Mouse (Mus musculus): Measurements from ENCODE around the gene Lrrn4cl. TPM values are rescaled to one million over a fixed set of nuclear protein-coding genes. Genes with fewer than 3 reads are reported as not detected.

Lrrn4cl gene
- polyA plus RNA-seq, 1 experiment from 2014 or later, result 1.1 TPM

GRCm38 (mm10) chr19:8870838-8871237 is 20.3 kb downstream of the Lrrn4cl start:
- Histone ChIP-seq H3K27ac (peak overlapping the region; percentile 79), H3K9me3 (no peaks in the 10 kb centered on the region), H3K36me3 (replicated peaks) (peaks cover 24% of the 10 kb centered on the region), H3K4me3 (peak overlapping the region; percentile 93), H3K9ac (peak overlapping the region; percentile 97), H3K4me2 (peak overlapping the region; percentile 91), H3K4me1 (peaks cover 15% of the 10 kb centered on the region), H3K27me3 (replicated peaks) (no peaks in the 10 kb centered on the region)
- ATAC-seq (replicated peaks), result peak; percentile 64
- WGBS, result 66% methylated on average over 9 of the region's 9 CpGs

- Histone ChIP-seq H3K4me2 (peak within 1 kb of the TSS; percentile 91), H3K9me3 (no peaks in the 10 kb centered on the region), H3K9ac (peak within 1 kb of the TSS; percentile 97), H3K27me3 (replicated peaks) (no peaks in the 10 kb centered on the region), H3K27ac (peak within 1 kb of the TSS; percentile 79), H3K4me1 (peaks cover 15% of the 10 kb centered on the region), H3K4me3 (peak within 1 kb of the TSS; percentile 93), H3K36me3 (replicated peaks) (peaks cover 27% of the 10 kb centered on the region)
- under 1% methylated on average over 58 of the region's 59 CpGs for WGBS
- peak; percentile 98 for ATAC-seq (replicated peaks)
Measured at GRCm38 (mm10) chr19:8871267-8872186, 21.0 kb downstream of the Lrrn4cl start, which contains the start of gene Ubxn1. TSS of gene Ubxn1 (plus strand) at chr19:8871496.

GRCm38 (mm10) chr19:8872266-8872840 is 21.8 kb downstream of the Lrrn4cl start:
- H3K4me2 ChIP-seq, result peak overlapping the region; percentile 91
- H3K4me3 ChIP-seq, result peak overlapping the region; percentile 93
- peaks cover 15% of the 10 kb centered on the region for H3K4me1 ChIP-seq
- H3K36me3 ChIP-seq (replicated peaks), result peaks cover 28% of the 10 kb centered on the region
- no peaks in the 10 kb centered on the region for H3K27me3 ChIP-seq (replicated peaks)
- H3K9me3 ChIP-seq, result no peaks in the 10 kb centered on the region
- peak overlapping the region; percentile 97 for H3K9ac ChIP-seq
- no peak overlapping the region for H3K27ac ChIP-seq
- WGBS, result 84% methylated on average over 10 of the region's 10 CpGs
- ATAC-seq (replicated peaks), result no peak

- Histone ChIP-seq H3K4me1 (peaks cover 23% of the 10 kb centered on the region), H3K36me3 (replicated peaks) (peaks cover 28% of the 10 kb centered on the region), H3K27me3 (replicated peaks) (no peaks in the 10 kb centered on the region), H3K4me2 (no peak overlapping the region), H3K4me3 (no peak overlapping the region), H3K9me3 (no peaks in the 10 kb centered on the region), H3K27ac (no peak overlapping the region), H3K9ac (no peak overlapping the region)
- 93% methylated on average over 7 of the region's 7 CpGs for WGBS
- ATAC-seq (replicated peaks), result no peak
Measured at GRCm38 (mm10) chr19:8875031-8875430, 24.5 kb downstream of the Lrrn4cl start.

DNA sequence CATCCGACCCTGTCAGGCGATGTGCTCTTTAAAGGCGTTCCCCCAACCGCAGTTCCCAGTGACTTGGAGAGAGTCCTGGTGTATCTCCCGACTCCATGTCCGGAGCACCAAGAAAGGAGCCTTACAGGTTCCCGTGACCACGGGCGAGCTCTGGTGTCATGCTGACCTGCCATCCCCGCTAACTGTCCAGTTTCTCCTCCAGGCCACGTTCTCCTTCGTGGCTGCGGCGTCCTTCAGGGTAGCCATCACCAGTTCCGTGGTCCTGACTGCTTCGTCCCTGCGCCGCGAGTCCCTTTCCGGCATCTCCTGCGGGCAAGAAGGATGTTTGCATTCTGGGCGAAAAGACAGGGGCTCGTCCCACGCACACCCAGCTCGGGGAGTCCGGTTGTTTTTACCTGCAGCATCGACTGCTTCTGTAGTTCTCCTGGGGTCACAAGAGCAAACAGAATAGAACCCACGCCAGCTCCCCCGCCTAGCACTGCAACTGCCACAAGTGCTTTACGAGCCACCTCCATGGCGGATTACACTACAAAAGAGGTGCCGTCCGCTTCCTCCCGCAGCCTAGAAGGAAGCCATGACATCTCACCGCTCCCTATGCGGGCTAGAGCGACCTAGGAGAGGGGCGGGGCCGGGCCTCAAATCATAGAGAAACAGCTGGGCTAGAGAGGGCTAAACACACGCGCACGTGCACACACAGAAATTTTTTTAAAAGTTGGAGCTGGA is 29.9 kb downstream of the Lrrn4cl start, which contains the start of gene Uqcc3:
Gene Uqcc3, minus strand, starts transcription at position 613 of the 723 bp plus-strand sequence.
- H3K4me2 ChIP-seq, result peak within 1 kb of the TSS; percentile 76
- WGBS, result under 1% methylated on average over 42 of the region's 42 CpGs
- no peaks in the 10 kb centered on the region for H3K9me3 ChIP-seq
- peak; percentile 98 for ATAC-seq (replicated peaks)
- peak within 1 kb of the TSS; percentile 79 for H3K9ac ChIP-seq
- peaks cover 15% of the 10 kb centered on the region for H3K4me1 ChIP-seq
- no peaks in the 10 kb centered on the region for H3K27me3 ChIP-seq (replicated peaks)
- H3K4me3 ChIP-seq, result peak within 1 kb of the TSS; percentile 65
- H3K36me3 ChIP-seq (replicated peaks), result peaks cover 6% of the 10 kb centered on the region; the same call in 1 of the 2 replicates
- peak within 1 kb of the TSS; percentile 84 for H3K27ac ChIP-seq

- Histone ChIP-seq H3K4me1 (peaks cover 15% of the 10 kb centered on the region), H3K27ac (peak overlapping the region; percentile 84; the same call in 1 of the 2 replicates), H3K36me3 (replicated peaks) (0 out of 2 replicates have a peak, but pooled peaks cover 4% of the 10 kb centered on the region), H3K4me3 (peak overlapping the region; percentile 65), H3K9me3 (no peaks in the 10 kb centered on the region), H3K27me3 (replicated peaks) (no peaks in the 10 kb centered on the region), H3K9ac (peak overlapping the region; percentile 79), H3K4me2 (peak overlapping the region; percentile 76)
- ATAC-seq (replicated peaks), result peak; percentile 26; the same call in 1 of the 2 replicates
- 9% methylated on average over 3 of the region's 3 CpGs for WGBS
Measured at GRCm38 (mm10) chr19:8881034-8881392, 30.4 kb downstream of the Lrrn4cl start.

- Histone ChIP-seq H3K9me3 (no peaks in the 10 kb centered on the region), H3K9ac (no peak within 1 kb of the TSS), H3K4me1 (peaks cover 22% of the 10 kb centered on the region), H3K27me3 (replicated peaks) (no peaks in the 10 kb centered on the region), H3K36me3 (replicated peaks) (no peaks in the 10 kb centered on the region), H3K4me2 (no peak within 1 kb of the TSS), H3K4me3 (no peak within 1 kb of the TSS), H3K27ac (no peak within 1 kb of the TSS)
- WGBS, result 71% methylated on average over 3 of the region's 3 CpGs
- ATAC-seq (replicated peaks), result no peak
Measured at GRCm38 (mm10) chr19:8883616-8884015, 33.0 kb downstream of the Lrrn4cl start, which contains the start of the genes Lbhd1 and Gm49403. TSS of gene Lbhd1 (plus strand) at chr19:8883732. TSS of gene Gm49403 (plus strand) at chr19:8883930.

DNA sequence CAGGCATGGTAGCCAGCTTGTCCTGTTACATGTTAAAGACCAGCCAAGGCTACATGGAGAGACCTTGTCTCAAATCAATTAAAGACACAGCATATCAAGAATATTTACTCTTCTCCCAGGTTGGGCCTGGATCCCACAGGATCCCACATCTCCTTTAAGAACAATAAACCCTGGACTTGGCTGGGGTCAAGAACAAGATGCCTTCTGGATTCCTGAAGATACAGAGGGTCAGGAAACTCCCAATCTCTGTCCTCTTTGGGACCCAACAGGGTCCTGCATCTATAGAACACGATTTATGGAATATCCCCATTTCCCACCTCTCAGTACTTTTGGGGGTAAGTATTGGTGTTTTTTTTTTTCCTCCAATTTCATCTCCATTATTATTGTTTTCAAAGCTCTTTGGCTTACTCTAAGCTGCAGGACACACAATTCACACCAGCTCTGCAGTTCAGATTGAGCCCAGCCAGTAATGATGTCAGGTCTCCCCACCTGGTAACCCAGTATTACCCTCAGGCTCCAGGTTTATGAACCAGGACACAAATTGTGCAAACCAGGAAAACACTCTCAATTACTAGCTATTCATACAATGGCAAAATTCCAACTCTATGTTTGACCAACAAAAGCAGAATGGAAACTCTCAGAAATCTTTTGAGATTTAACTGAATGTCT is 36.5 kb downstream of the Lrrn4cl start:
- peaks cover 15% of the 10 kb centered on the region for H3K4me1 ChIP-seq
- no peak for ATAC-seq (replicated peaks)
- H3K27me3 ChIP-seq (replicated peaks), result no peaks in the 10 kb centered on the region
- 0 out of 2 replicates have a peak, but pooled peaks cover 6% of the 10 kb centered on the region for H3K36me3 ChIP-seq (replicated peaks)
- WGBS, result 47% methylated on average over 1 of the region's 1 CpGs
- H3K4me3 ChIP-seq, result no peak overlapping the region
- no peak overlapping the region for H3K9ac ChIP-seq
- H3K27ac ChIP-seq, result no peak overlapping the region
- H3K4me2 ChIP-seq, result 0 out of 2 replicates have a peak overlapping the region, but pooled peaks have one; percentile 79
- no peaks in the 10 kb centered on the region for H3K9me3 ChIP-seq

- H3K9ac ChIP-seq, result peak overlapping the region; percentile 61
- WGBS, result 14% methylated on average over 19 of the region's 19 CpGs
- H3K36me3 ChIP-seq (replicated peaks), result 0 out of 2 replicates have a peak, but pooled peaks cover 6% of the 10 kb centered on the region
- peak overlapping the region; percentile 85 for H3K27ac ChIP-seq
- peak overlapping the region; percentile 79 for H3K4me2 ChIP-seq
- no peak for ATAC-seq (replicated peaks)
- H3K4me3 ChIP-seq, result peak overlapping the region; percentile 65
- H3K4me1 ChIP-seq, result peaks cover 20% of the 10 kb centered on the region
- H3K27me3 ChIP-seq (replicated peaks), result no peaks in the 10 kb centered on the region
- H3K9me3 ChIP-seq, result no peaks in the 10 kb centered on the region
Measured at GRCm38 (mm10) chr19:8887585-8888463, 37.3 kb downstream of the Lrrn4cl start.

DNA sequence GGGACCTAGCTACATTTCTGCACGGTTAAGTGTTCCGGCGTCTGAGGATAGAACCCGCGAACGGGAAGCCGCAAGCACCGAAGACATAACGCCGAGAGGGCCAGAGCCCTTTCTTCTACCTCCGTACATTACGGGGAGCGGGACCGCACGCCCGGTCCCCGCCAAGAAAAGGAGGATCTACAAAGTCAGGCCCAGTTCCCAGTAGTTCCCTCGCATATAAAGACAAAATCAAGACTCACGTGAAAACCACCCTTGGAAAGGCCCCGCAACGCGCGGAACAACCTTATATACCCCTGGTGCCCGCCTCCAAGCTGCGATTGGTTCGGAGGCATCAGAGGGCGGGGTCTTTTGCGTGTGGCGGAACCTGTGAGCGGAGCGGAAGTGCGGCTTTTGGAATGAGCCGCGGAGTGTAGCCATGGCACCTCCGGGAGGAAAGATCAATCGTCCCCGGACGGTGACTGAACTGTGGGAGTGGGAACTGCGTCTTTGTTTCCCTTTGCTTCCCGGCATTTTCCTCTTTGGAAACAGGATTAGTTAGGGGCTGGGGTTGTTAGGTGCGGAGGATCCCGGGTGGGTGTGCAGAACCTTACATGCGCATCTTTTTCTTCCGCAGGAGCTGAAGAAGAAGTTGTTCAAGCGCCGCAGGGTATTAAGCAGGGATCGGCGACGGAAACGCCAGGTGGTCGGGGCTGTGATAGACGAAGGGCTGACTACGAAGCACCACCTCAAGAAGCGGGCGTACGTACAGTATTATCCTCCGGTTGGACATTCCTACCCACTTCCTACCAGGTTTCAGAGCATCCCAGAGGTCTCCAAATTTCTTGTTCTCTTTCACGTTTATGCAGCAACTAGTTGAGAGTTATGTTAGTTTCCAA is 38.2 kb downstream of the Lrrn4cl start, which contains the start of the genes 1810009A15Rik and Gm49416:
Gene 1810009A15Rik, plus strand, starts transcription at position 343 of the 875 bp plus-strand sequence.
Gene Gm49416, plus strand, starts transcription at position 416 of the 875 bp plus-strand sequence.
- Histone ChIP-seq H3K4me2 (peak within 1 kb of the TSS; percentile 79), H3K4me3 (peak within 1 kb of the TSS; percentile 65), H3K9ac (peak within 1 kb of the TSS; percentile 61), H3K36me3 (replicated peaks) (0 out of 2 replicates have a peak, but pooled peaks cover 6% of the 10 kb centered on the region), H3K27ac (peak within 1 kb of the TSS; percentile 85), H3K4me1 (peaks cover 25% of the 10 kb centered on the region), H3K27me3 (replicated peaks) (no peaks in the 10 kb centered on the region), H3K9me3 (no peaks in the 10 kb centered on the region)
- peak; percentile 96 for ATAC-seq (replicated peaks)
- 1% methylated on average over 58 of the region's 58 CpGs for WGBS

Measured in midbrain, embryonic 15.5 days (tissue).